23 mouse cellular contexts compared by ENCODE assay signal in the genomic region with DNA sequence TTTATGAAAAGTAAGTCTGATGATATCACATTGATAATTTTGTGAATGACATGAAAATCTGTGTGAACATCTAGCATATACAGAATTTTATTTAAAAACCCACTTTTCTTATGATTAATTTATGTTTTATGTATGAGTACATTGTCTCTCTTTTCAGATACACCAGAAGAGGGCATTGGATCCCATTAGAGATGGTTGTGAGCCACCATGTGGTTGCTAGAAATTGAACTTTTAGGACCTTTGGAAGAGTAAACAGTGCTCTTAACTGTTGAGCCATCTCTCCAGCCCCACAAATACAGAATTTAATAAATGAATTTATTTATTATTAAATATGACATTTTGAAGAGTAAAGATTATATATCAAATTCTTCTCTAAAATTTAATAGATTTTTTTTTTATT. TPM values are rescaled to one million over a fixed set of nuclear protein-coding genes. Genes with fewer than 3 reads are reported as not detected.
"Had no signal": no experiment of that assay in that cellular context is flagged by ENCODE, and none has a peak within 500 bp of the region (broad histone marks: within the 10 kb centered on the region; RNA-seq: fewer than 3 reads in every experiment).

No protein-coding gene starts in this region.

- H3K9ac ChIP-seq: liver, postnatal 0 days; lung, embryonic 15.5 days; midbrain, embryonic 13.5 days; neural tube, embryonic 12.5 days; stomach, embryonic 15.5 days had no signal

- H3K4me1 ChIP-seq: lung, embryonic 15.5 days; megakaryocyte, embryonic 14.5 days; midbrain, embryonic 13.5 days; neural tube, embryonic 12.5 days; stomach, embryonic 15.5 days had no signal

- ATAC-seq: liver, postnatal 0 days; lung, postnatal 0 days; midbrain, embryonic 13.5 days; midbrain, embryonic 16.5 days had no signal

- H3K9me3 ChIP-seq: lung, embryonic 15.5 days; midbrain, embryonic 13.5 days; neural tube, embryonic 12.5 days; stomach, embryonic 15.5 days had no signal

- H3K27me3 ChIP-seq: lung, embryonic 15.5 days; megakaryocyte, embryonic 14.5 days; midbrain, embryonic 13.5 days; neural tube, embryonic 12.5 days; stomach, embryonic 15.5 days had no signal

- H3K4me2 ChIP-seq: lung, embryonic 15.5 days; midbrain, embryonic 11.5 days; midbrain, embryonic 13.5 days; neural tube, embryonic 12.5 days; stomach, embryonic 15.5 days had no signal

- H3K4me3 ChIP-seq: lung, embryonic 15.5 days; megakaryocyte, embryonic 14.5 days; midbrain, embryonic 13.5 days; neural tube, embryonic 12.5 days; stomach, embryonic 15.5 days had no signal

- H3K36me3 ChIP-seq: lung, embryonic 15.5 days; midbrain, embryonic 13.5 days; neural tube, embryonic 12.5 days; stomach, embryonic 15.5 days had no signal

- H3K27ac ChIP-seq: lung, embryonic 15.5 days; macrophage; midbrain, embryonic 13.5 days; neural tube, embryonic 12.5 days; stomach, embryonic 15.5 days; stomach, postnatal 0 days had no signal

- DNase-seq: liver, postnatal 0 days; lung, adult 2 months; lung, postnatal 14 days; lung, postnatal 36 days; right cerebral cortex, postnatal 14 days; thymus, adult 2 months; thymus, postnatal 25 days; thymus, postnatal 4 days had no signal

RNA-seq across cellular contexts. Expression of a gene that starts 42.3 kb away (rescaled TPM):
- total RNA-seq: megakaryocyte progenitor cell, adult 5-6 weeks; monocyte, adult 5-6 weeks; neutrophil, adult 5-6 weeks had no signal
- polyA plus RNA-seq: liver, postnatal 0 days; lung, adult 2 months; lung, embryonic 15.5 days; lung, postnatal 0 days; macrophage; spleen, adult 2 months; stomach, embryonic 15.5 days; stomach, postnatal 0 days; thymus, adult 2 months; urinary bladder, adult 2 months had no signal
